Mouse (Mus musculus): ENCODE measurements around the gene Drc3.
A peak's percentile ranks its signal among the peaks of the same experiment; 100 is the strongest.

Drc3 gene

DNA sequence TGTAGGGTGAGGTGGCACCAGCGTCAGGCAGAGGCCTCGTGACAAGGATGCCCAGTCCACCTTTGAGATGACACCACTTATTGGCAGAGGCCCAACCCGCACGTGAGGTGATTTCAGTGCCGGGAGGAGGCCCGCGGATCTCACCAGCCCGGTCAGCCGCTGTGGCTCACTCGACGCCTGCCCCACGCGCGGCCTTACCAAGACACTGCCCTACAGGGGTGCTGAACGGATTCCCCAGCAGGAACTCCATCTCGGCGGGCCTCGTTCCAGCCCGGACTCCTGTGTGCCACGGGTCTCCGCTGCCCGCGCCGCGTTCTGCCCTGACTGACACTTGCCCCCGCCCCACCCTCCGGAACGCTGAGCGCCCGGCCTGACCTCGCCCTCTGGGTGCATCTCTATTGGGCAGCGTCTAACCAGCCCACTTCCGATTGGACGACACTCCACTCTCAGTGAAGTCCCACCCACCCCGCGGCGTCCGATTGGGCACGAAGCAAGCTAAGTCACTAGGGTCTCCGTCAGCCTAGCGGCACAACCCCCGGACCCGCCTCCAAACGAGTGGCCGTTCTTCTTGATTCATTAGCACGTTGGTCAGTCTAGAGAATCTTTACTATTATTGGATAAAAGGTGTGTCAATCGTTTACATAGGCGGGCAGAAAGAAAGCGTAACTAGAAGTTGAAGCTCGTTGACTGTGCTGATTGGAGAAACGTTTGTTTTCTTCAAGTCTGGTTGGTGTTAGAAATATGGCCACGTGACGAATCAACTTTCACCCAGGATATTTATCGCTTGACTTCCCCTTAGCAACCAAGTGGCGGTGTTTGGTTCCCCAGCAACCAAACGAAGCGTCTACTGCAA lies at the start of gene Drc3, which contains the start of gene Tom1l2:
Gene Drc3, plus strand, starts transcription at position 771 of the 853 bp plus-strand sequence.
Gene Tom1l2, minus strand, starts transcription at position 347 of the 853 bp plus-strand sequence.
- peak; percentile 100 for DNase-seq (ENCODE audit: low read depth, low spot score)

DNA sequence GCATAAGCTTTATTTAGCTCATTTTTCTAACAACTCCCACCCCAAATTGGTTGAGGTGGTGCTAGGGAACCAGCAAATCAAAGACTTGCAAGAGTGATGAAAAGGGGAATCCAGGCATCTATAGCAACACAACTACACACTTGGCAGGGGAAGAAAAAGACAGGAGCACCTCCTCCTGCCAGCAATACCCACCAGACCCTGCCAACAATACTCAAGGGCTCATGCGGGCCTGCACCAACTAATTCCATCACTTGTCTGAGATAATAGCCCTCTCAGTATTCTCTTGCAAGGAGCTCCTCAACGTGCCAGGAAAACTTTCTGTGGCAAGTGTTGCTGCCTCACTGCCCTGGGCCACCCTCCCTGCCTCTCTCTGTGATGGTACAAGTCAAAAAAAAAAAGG lies 49.6 kb upstream of the Drc3 start:
- DNase-seq (ENCODE audit: low read depth, low spot score) = no peak

DNA sequence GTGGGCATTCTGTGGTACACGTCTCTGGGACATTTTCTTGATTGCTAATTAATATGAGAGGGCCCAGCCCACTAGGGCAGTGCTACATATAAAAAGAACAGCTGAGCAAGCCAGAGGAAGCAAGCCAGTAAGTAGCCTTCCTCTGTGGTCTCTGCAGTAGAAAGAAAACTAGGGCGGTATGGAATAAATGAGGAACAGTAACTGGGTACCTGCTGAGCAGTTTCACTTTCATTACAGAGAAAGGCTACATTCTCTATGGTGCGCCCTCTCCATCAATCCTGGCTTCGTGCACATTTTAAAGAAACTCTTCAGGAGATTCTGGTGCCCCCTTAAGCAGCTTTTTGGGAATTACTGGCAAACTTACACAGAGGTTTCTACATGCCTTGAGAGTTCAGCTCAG lies 47.5 kb upstream of the Drc3 start:
- DNase-seq (ENCODE audit: low read depth, low spot score) = no peak

DNA sequence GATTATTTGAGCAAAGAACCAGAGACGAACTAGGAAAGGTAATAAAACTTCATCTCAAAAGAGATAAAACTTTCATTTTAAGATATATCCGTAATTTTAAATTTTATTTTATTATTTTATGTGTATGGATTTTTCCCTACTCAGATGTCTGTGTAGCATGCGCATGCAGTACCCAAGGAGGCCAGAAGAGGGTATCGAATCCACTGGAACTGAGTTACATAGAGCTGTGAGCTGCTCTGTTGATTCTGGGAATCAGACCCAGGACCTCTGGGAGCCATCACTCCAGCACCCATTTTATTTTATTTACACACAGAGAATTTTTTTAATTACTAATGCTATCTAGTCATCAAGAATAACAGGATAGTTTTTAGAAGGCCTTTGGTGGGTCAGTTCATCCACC lies 46.3 kb upstream of the Drc3 start:
- DNase-seq (ENCODE audit: low read depth, low spot score) = no peak

DNA sequence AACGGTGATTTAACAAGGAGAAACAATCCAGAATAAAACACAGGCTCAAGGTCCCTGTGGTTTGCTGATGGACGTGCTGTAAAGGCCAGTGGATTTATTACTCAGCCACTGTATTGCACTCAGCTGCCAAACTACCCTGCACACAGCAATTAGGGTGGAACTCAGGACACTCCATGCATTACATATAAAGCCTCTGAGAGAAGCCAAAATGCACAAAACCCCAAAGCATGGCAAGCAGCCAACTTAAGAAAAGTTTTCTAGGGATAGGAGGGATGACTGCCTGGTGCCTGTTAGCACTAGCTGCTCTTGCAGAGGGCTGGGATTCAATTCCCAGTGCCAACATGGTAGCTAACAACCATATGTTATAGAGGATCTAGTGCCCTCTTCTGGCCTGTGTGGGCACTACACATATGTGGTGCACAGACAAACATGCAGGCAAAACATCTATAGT lies 45.7 kb upstream of the Drc3 start:
- DNase-seq (ENCODE audit: low read depth, low spot score) = no peak

DNA sequence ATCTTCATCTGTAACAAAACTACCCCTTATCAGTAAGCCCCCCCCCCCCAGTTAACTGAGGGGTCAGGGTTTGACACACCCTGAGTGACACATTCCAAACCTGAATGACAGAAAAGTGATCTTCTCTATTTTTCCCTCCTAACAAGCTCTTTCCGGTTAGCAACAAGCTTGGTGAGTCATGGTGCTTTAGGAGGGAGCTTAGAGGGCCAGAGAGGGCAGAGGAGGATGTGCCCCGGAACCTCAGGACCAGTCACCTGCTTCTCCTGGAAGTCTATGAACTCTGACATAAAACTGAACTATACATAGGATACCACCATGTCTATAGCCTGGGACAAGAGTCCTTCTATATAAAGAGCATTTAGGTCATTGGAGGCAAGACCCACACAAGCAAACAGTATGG lies 45.1 kb upstream of the Drc3 start:
- DNase-seq (ENCODE audit: low read depth, low spot score) = no peak

DNA sequence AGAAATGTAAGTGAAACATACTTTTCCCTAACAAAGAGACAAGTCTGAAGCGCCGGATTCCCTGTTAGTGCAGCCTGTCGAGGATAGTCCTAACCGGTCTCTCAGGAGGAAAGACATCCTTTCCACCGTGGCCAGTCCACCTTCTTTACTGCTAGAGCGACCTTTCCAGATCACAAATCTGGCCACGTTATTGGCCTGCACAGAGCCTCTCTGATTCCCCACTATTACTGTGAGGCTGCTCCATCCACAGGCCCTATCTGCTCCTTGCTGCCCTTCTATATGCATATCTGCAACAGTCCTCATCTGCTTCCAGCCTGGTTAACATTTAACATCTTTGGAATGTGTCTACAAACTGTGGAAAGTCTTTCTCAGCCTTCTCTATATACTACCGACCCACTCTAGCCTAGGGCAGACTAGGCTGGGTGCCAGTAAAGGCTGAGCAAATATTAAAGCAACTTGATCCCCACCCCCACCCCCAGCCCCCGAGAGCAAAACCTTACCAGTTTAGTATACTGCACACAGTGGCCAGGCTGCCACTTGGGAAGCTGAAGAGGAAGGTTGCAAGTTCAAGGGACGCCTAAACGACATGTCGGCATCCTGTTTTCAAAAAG lies 44.5 kb upstream of the Drc3 start:
- no peak for DNase-seq (ENCODE audit: low read depth, low spot score)

DNA sequence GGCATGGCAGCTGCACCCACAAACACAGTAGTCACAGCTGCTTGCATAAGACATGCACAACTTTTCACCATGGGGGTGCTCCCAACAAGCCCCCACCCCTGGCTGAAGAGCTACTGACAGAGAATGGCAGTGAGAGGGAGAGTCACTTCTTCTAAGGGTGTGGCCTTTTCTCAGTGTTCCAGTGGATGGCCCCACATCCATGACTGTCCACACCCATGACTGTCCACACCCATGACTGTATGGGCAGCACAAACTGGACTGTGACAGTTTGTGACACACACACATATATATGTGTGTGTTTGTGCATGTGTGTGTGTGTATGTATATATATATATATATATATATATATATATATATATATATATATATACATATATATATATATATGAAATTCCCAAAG lies 43.3 kb upstream of the Drc3 start:
- no peak for DNase-seq (ENCODE audit: low read depth, low spot score)

DNA sequence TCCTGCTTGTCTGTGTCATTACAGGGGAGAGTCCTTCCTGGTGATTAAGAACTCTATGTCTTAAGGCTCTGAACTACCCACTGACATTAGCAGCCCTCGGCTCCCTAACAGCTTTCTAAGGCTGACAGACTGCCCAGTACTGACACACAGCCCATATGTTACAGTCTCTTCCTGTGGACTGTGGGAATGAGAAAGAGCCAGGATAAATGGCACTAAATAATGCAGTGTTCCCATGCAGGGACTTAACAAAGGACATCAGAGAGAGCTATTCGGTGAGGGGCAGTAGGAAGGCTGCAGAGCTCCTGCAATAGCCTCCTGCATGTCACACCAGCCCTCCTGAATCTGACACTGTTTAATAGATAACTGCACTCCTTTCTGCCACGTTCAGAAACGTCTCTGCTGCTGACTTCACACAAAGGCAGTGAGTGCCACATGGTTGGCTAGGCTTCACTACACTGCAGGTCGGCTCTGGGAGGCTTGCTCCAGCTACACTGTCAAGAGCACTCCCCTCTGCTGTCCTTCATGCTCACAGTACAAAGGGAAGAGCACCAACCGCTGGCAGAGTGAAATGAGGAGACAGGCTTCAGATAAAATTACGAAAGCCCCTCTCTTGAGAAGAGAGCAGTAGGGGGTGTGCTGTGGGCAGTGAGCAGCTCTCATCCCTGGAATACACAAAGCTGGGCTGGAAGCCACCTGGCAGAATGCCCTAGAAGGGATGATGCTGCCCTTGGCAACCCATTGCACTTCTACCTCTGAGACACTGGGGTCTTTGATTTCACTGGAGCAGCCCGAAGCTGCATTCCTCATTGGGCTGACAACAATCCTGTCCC lies 41.9 kb upstream of the Drc3 start:
- peak; percentile 95 for DNase-seq (ENCODE audit: low read depth, low spot score)

DNA sequence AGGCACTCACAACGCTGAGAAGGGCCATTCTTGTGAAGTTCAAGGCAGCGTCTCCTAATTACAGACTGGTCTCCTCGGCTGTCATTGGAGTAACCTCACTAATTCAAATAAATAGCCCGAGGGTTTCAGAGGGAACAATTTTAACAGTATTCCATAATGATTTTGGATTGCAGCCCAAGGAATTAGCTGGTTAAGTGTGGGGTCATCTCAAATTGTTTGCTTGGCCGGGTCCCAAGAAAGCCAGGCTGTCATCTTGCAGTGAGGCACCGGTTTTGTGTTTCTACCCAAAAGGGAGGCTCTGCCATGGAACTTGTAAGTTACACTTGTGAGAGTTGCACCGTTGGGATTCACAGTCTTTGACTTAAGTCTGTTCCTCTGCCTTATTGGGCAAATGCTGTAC lies 36.9 kb upstream of the Drc3 start:
- DNase-seq (ENCODE audit: low read depth, low spot score) = peak; percentile 64

DNA sequence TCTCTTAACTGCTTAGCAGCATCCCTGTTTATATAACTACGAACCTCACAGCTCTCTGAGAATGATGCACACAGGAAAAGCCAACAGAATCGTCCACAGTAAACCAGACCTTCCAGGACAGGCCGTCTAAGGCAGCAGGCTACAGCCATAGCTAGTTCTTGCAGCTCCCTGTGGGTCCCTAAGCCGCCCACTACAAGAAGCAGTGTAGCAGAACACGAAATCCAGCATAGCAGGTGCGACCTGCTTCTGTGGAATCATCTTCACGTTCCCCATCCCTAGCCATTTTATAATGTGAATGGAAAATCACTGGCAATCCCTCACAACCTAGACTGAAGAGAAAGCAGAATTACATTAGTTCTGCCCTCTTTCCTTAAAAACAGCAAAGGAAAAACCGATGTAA lies 36.2 kb upstream of the Drc3 start:
- peak; percentile 77 for DNase-seq (ENCODE audit: low read depth, low spot score)

DNA sequence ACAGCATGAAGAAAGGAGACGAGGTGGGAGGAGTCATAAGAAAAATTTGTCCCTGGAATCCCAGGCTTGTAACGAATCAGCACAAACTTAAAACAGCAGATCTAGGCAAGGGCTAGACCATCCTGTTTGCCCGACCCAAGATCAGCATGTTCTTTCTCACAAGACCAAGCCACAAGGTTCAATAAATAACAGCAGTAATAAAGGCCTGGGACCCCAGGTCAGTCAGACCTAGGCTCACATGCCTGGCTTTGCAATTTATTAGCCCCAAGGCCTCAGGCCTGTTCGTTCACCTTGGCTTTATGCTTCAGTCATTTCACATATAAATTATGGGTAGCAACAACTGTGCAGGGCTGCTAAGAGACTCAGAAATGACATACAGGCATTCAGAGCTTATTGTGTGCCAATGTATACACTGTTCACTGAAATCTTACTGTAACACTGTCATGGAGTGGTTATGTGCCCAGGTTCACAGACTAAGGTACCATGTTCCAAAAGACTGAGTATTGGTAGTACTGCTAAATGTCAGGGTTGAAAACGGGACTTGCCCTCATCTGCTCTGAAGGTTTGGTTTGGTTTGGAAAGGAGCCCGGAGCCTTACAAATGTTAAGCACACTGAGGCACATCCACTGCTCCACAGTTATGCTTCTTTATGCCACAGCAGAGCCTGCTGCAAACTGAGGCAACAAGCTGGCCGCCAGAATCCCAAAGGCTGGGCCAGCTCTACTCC lies 35.6 kb upstream of the Drc3 start:
- no peak for DNase-seq (ENCODE audit: low read depth, low spot score)

DNA sequence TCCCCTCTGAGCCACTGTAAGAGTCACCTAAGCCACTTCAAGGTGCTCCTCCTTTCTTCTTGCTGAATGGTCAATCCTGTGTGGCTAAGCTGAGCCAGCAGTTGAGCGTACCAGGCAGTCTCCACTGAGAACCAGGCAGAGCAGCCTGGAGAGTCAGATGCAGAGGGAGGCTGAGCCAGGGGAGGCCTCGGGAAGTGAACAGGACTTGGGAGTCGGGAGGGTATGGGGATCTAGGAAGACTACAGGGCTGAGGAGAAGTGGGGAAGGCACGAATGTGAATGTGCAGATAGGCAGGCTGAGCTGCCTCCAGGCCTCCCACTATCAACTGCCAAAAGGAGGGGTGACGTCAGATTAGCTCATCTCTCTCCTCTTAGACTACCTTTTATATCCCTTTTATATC lies 34.4 kb upstream of the Drc3 start:
- peak; percentile 84 for DNase-seq (ENCODE audit: low read depth, low spot score)

DNA sequence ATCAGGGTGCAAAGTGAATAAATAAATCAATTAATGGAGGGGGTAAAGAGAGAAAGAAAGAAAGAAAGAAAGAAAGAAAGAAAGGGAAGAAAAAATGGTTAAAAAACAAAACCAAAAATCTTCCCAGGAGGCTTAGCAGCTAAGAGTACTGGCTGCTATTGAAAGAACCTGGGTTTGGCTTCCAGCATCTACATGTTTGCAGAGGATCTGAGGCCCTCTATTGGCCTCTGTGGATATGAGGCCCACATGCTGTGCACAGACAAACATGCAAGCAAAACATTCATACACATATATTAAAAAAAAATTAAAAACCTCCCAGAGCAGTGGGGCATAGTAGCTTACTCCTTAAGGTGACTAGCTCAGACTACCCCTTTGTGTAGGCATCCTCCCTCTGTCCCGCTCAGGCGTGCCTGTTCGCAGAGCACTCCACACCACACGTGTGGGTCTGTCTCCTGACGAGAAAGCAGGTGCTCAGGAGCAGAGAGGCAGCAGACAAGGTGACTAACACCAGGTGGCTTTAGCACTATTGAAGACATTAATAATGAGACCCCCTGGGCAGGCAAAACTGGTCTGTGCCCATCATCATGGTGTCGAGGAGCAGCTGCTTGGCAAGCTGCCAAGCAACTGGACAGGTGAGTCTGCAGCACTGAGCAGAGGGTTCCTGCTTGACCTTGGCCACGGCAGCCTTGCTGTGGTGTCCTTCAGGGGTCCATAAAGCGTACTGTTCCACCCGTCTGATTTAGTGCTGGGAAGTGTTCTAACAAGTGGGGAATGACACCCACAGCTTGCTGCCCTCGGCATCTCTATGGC lies 33.7 kb upstream of the Drc3 start:
- peak; percentile 72 for DNase-seq (ENCODE audit: low read depth, low spot score)

DNA sequence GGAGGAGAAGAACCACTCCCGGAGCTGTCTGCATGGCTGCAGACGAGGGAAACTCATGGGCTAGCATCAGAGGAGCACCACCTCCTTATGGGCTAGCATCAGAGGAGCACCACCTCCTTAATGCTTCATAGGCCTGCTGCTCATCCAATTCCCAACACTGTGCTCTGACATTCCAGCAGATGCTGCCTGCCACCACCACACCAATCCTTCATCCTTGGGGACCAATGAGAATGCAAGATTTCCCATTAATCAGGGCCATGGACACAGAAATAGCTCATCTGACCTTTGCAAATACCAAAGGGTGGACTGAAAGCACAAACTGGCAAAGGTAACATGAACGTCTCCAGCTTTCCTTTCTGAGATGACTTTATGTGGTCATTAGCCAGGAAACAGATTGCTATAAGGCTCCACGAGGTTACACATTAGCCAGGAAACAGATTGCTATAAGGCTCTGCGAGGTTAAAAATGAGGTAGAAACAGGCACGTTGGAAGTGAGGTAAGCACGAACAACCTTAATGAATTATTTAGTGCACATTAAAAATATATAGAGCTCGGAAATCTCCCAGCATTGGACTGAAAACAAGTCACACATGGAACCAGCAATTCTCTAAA lies 32.6 kb upstream of the Drc3 start:
- peak; percentile 83 for DNase-seq (ENCODE audit: low read depth, low spot score)

DNA sequence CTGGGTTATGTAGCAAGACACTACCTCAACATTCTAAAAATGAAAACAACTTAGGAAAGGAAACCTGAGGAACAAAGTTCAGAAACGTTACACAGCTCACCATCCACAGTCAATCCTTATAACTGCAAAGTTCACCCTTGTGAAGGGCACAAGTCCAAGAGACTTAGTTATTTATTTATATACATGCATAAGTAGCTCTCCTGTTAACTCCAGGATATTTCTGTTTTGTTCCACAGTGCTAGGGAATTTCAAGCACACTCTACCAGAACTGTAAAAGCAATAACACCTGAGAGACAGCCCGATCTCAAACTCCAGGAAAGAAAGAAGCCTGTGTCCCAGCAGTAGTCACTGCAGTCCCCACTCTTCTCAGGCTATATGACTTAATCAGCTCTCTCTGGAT lies 31.7 kb upstream of the Drc3 start:
- DNase-seq (ENCODE audit: low read depth, low spot score) = no peak

DNA sequence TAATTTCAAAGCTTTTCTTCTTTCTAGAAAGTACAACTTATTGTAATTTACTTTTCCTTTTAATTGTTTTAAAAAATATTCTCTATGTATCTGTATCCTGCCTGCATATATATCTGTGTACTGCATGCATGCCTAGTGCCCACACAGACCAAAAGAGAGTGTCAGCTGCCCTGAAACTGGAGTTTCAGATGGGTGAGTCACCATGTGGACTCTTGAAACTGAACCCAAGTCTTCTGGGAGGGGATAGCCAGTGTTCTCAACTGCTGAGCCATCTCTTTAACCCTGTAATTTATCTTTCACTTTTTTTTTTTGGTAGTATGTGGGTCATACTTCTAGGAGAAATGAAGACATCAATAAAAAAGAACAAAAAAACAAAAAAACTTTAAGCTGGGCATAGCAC lies 29.4 kb upstream of the Drc3 start:
- DNase-seq (ENCODE audit: low read depth, low spot score) = no peak

DNA sequence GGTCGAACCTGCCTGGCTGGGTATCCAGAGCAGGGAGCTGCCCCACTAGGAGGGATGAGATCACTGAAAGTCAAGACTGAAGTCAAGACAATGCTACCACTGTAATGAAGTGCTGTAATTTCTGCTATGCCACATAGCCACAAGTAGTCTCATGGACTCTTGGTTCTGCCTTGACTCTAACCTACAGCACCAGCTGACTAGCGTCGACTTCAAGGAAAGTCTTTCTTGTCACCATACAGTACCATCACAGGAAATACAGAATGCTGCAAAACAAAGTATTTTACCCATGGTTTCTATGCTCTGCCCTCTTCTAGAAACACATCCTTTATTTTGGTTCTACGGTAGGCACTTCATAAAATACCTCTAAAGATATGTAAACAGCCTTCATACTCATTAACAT lies 22.6 kb upstream of the Drc3 start:
- no peak for DNase-seq (ENCODE audit: low read depth, low spot score)

DNA sequence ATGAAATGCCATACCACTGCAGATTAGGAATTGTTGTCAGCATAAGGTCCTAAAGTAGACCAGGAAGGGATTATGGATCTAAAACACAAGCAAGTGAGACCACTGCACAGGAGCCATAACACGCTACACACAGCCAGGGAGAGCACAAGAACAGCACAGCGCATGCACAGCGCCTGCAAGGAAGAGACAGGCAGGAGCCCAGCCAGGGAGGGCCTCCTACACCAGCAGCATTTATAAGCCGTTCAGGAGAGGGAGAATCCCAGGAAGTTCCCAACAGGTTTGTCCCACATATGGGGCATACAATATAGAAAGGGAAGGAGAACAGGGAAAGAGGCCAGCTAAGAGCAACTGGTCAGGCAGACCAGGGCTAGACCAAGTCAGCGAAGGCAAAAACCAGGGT lies 19.7 kb upstream of the Drc3 start:
- DNase-seq (ENCODE audit: low read depth, low spot score) = peak; percentile 79

DNA sequence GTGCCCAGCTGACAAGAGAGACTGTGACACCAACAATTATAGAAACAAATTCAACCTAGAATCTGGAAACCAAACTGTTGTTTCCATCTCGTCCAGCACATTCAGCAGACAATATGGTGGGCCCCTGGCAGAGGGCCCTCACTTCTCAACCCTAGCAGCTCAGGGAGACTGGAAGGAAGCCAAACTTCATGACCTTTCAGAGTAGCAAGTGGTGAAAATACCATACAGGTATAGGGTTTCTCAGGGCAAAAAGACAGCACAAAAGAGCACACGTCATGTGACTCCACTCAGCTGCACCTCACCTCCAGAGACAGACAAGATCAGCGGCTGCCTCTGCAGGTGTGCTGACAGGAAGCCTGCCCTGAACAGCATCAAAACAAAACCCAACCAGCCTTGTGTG lies 19.0 kb upstream of the Drc3 start:
- DNase-seq (ENCODE audit: low read depth, low spot score) = peak; percentile 80
